Mouse (Mus musculus) heart, postnatal 0 days (tissue): Measurements from ENCODE around the gene Sgta.

Experiments
- CTCF ChIP-seq: IDR thresholded peaks from 2 replicates; pipeline ENCODE4 v1.5.1; 2016; ENCODE audit warnings: antibody characterized with exemption, control low read depth, low read depth
- EP300 ChIP-seq: IDR thresholded peaks from 2 replicates; pipeline ENCODE4 v1.6.1; 2016; ENCODE audit warnings: antibody characterized with exemption, low read depth

GRCm38 (mm10) chr10:80994621-80995020 lies 65.4 kb downstream of the Sgta start:
- TF ChIP-seq CTCF (no peak), EP300 (no peak)
